Mouse (Mus musculus): ENCODE data around the gene Wdfy2.

DNA sequence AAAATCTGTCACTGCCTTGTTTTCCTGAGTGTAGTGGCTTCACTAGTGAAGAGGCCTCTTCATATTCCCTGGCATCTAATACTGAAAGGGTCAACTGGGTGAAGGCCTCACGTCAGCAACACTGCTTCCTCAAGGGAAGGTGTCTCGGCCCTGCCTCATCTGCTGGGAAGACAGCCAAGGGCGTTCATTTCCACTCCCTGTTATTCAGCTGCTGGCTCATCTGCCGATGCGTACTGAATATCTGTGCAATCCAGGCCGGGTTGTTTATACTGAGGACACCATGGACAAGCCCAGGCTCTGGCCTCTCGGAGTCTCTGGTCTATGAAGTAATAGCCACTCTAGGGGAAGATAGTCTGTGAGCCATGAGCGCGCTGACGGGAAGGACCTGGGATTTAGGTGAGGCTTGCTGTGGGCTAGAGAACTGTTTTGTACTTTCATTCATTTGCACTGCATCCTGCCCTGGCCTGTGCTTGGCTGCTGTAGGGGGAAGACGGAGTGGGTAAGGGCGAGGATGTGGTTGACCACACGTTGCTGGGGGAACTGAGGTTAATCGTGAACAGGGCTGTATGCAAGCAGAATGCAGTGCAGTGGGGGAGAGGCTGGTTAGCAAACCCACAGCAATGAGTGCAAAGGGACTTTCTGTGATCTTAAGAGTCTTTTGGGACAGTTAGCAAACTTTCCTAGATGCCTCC is 103.1 kb downstream of the Wdfy2 start:
- TF ChIP-seq POLR2A (IDR thresholded peaks at IDR 0.05; ENCODE audit: insufficient read depth, low read length) (no peak), CTCF (IDR thresholded peaks at IDR 0.05; ENCODE audit: low read depth, low read length) (no peak)

All from ES-Bruce4 (cell line).